Mouse (Mus musculus) T-helper 17 cell (primary cell): ENCODE measurements around the gene Nrm.

Source experiments
- in situ Hi-C, 2 experiments: fragments of 300-600 bp; cut with MboI, MseI; formaldehyde crosslinking; loops; 1 replicate in 1 of 2; 2 replicates in 1 of 2; pipeline ENCODE4 v1.15.1; 2025; ENCODE audit warnings: high pct_unique_total_duplicates in 2 of 2

The Nrm gene

DNA sequence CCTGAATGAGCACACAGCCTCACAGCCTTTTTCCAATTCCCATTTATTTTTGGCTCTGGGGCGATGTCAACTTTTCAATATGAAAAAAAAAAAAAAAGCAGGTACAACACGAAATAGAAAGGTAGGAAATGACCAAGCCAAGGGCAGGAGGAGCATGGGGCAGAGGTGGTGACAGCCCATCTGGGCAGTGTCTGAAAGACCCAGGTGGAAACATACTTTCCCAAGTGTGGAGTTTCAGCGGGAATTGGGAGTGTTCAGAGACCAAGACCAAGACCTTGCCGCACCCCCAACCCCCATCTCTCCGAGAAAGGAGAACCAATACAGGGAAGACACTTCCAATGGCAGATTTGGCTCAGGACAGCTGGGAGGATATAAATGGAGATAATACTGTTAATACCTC lies 27.2 kb upstream of the Nrm start:
- in situ Hi-C loops: loop anchor here in 1 of 2 experiments (10.0 kb wide), 1 partner anchor 281 kb away; no protein-coding TSS in a partner anchor

DNA sequence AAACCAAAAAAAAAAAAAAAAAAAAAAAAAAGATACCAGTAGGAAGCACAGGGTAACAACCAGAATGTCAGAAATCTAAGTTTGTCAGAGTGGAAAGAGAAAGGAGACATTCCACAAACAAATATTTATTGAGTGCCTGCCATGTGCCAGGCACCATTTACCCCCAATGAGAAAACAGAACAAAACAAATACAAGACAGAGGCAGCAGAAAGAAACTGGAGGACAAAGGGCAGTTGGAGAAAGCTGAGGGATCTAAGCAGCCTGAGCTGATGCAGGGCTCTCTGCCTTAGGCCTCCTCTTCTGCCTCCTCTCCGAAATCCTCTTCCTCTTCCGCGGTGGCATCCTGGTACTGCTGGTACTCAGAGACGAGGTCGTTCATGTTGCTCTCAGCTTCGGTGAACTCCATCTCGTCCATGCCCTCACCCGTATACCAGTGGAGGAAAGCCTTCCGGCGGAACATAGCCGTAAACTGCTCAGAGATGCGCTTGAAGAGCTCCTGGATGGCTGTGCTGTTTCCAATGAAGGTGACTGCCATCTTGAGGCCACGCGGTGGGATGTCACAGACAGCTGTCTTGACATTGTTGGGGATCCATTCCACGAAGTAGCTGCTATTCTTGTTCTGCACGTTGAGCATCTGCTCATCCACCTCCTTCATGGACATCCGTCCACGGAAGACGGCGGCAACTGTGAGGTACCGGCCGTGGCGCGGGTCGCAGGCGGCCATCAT lies 26.3 kb upstream of the Nrm start:
- in situ Hi-C loops: loop anchor here (5.0 to 10.0 kb wide), 2 partner anchors 37 to 280 kb away; no protein-coding TSS in a partner anchor

DNA sequence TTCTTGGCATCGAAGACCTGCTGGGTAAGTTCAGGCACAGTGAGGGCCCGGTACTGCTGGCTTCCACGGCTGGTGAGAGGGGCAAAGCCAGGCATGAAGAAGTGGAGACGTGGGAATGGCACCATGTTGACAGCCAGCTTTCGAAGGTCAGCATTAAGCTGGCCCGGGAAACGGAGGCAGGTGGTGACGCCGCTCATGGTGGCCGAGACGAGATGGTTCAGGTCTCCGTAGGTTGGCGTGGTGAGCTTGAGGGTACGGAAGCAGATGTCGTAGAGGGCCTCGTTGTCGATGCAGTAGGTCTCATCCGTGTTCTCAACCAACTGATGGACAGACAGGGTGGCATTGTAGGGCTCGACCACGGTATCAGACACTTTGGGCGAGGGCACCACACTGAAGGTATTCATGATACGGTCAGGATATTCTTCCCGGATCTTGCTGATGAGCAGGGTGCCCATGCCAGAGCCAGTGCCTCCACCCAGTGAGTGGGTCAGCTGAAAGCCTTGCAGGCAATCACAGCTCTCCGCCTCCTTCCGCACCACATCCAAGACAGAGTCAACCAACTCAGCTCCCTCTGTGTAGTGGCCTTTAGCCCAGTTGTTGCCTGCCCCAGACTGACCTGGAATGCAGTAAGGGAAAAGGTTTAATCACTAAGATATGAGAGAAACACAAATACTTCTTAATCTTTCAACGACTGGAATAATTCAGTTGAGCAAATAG lies 25.5 kb upstream of the Nrm start:
- in situ Hi-C loops: loop anchor here (5.0 to 10.0 kb wide), 2 partner anchors 37 to 279 kb away; no protein-coding TSS in a partner anchor

DNA sequence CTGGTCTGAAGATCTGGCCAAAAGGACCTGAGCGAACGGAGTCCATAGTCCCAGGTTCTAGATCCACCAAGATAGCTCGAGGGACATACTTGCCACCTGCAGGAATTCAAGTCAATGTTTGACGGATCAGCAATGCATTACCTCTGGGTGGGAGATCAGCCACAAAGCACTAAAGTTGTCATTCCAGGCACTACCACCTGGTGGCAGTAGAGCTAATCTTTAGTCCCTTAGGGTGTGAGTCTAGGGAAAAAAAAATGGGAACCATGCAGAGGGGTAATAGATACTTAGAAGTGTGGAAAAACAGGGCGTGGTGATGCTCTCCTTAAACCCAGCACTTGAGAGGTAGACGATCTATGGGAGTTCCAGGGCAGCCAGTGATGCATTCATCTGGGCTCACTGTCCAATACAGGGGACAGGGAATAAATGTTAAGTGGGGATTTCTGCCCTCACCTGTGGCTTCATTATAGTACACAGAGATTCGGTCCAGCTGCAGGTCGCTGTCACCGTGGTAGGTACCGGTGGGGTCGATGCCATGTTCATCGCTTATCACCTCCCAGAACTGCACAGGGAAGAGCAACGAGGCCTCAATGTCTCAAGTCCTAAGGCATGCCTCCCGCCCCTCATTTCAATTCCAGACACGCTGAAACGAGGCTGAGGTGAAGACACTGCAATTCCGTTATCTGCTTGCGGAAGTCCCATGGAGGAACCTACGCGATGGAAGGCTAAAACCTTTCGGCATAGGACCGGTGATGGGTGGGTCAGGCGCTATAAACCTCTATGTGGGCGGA lies 24.7 kb upstream of the Nrm start:
- in situ Hi-C loops: loop anchor here (5.0 to 10.0 kb wide), 2 partner anchors 36 to 278 kb away; no protein-coding TSS in a partner anchor

DNA sequence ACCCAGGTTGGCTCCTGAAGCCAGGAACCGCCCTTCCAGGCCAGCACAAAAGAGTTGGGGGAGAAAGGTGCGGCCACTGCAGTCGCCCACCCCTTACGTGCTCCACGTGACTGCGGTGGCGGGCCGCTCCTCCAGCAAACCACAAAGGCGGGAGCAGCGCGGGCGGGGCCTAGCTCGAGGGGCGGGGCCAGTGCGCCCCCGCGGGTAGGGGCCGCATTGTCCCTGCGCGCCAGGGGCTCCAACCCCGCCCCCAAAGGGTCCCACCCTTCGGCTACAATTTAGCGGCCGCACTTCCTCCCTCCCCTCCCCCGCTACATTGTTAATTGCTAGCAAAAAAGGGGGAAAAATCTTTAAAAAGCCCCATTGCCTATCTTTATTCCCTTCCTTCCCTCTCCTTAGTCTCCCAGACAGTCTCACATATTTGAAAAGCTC lies 24.1 kb upstream of the Nrm start:
- in situ Hi-C loops: loop anchor here (5.0 to 10.0 kb wide), 2 partner anchors 35 to 278 kb away; no protein-coding TSS in a partner anchor

DNA sequence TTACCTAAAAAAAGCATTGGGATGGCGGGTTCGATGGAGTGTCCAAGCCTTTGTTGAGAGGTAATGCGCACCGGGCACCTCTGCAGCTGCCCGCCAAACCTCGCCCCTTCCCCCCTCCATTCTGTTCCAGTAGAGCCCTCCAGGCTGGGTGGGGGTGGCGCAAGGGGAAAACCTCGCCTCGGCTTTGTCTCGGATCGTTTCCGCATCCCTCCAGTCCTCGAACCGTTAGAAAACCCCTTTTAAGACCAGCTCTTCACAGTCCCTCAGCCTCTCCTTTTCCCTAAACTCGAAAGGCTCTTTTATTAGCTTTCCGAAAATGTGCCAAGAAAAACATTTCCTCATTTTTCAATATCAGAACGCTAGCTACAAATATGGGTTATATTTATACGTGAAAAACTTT lies 23.6 kb upstream of the Nrm start:
- in situ Hi-C loops: loop anchor here (5.0 to 10.0 kb wide), 2 partner anchors 35 to 277 kb away; no protein-coding TSS in a partner anchor

DNA sequence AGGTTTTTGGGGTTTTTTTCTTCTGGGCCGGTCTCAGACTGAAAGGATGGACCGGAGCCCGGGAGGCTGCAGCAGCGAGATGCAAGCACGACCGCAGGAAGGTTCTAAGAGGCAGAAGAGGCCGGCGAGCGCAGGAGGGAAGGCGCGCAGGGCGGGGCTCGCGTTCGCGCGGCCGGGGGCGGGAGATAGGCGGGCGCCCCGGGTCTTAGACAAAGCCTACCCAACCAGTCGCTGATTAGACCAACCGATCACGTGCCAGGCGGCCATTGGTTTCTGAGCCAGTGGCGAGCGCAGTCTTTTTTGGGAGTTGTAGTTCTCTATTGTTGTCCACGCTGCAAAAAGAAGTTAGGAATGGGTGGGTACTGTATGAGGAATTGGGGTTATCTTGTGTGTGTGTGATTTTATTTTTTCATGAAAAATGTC lies 23.0 kb upstream of the Nrm start, which contains the start of gene Tubb5:
Gene Tubb5, minus strand, starts transcription at position 185 of the 423 bp plus-strand sequence.
- in situ Hi-C loops: loop anchor here (5.0 to 10.0 kb wide), 2 partner anchors 34 to 277 kb away; no protein-coding TSS in a partner anchor

DNA sequence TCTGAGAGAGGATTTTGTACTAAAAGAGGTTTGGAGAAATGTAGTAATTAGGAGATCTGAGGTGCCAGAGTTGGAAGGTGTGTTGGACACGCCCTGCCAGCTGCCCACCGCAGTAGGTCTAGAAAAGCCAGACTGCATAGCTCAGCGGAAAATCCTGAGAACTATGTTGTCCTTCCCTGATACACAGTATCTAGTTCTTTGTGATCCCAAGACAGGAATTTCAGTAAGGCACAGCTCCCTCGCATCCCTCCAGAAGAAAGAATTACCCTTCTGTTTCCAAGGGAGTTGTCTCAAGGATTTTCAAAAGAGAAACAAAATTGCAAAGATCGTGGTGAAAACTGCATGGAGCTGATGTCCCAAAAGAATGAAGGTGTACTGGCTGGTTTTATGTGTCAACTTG lies 22.5 kb upstream of the Nrm start:
- in situ Hi-C loops: loop anchor here (5.0 to 10.0 kb wide), 2 partner anchors 34 to 276 kb away; no protein-coding TSS in a partner anchor

DNA sequence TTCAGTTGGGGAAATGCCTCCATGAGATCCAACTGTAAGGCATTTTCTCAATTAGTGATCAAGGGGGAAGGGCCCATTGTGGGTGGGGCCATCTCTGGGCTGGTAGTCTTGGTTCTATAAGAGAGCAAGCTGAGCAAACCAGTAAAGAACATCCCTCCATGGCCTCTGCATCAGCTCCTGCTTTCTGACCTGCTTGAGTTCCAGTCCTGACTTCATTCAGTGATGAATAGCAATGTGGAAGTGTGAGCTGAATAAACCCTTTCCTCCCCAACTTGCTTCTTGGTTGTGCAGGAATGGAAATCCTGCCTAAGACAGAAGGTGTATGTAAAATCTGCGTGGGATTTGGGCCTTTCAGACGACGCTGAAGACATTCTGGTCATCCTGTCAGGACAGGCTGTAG lies 22.1 kb upstream of the Nrm start:
- in situ Hi-C loops: loop anchor here (5.0 to 10.0 kb wide), 2 partner anchors 33 to 276 kb away; no protein-coding TSS in a partner anchor

DNA sequence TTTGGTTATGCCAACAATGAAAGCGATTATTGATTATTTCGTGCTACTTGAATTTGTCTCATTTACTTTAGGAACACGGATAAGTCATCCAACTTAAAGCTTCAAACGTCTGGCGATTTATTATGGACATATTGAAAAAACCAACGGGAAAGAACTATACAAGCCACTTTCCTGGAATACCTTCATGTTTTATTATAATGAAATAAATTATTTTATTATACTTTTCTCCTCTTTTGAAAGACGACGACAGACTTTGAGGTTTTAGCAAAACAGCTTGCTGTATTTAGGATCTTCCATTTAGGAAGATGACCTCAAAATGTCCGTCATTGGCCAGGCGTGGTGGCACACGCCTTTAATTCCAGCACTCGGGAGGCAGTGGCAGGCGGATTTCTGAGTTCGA lies 20.6 kb upstream of the Nrm start:
- in situ Hi-C loops: no loop called here

DNA sequence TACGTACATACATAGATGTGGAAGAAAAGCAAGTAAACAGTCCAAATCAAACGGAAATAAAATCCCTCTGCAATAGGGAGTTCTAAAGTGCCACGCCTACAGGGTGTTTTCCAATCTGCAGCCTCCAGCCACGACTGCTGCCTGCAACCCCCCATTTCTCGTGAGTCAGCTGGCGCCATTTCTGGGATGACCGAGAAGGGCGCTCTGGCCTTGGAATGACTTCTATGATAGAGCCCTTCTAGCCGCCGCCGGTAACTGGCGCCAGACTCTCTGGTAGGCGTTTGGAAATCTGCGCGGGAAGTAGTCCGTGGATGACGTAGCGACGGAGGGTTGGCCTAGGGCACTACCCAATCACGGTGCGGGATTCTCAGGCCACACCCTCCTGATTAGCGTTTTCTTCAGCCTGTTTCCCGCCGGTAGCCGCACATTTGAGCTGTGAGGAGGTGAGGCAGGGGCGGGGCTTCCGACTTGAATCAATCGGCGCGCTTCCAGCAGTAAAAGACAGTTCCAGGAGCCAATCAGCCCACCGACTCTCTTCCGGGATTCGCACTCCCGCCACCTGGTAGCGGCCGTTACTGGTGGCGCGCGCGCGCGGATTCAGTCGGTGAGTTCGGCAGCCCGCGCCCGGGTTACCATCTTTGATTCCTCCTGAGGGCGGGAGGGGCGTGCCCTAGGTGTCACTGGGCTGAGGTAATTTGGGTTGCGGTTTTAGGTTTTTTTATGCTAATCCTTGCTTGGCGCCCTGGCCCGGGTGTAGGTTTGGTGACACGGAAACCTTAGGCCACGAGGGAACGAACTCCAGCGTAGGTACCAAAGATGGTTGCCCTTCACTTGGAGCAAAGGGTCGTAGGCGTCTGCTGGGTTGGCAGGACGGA lies 19.8 kb upstream of the Nrm start, which contains the start of gene Mdc1:
Gene Mdc1, plus strand, starts transcription at position 440 of the 875 bp plus-strand sequence.
- in situ Hi-C loops: no loop called here

DNA sequence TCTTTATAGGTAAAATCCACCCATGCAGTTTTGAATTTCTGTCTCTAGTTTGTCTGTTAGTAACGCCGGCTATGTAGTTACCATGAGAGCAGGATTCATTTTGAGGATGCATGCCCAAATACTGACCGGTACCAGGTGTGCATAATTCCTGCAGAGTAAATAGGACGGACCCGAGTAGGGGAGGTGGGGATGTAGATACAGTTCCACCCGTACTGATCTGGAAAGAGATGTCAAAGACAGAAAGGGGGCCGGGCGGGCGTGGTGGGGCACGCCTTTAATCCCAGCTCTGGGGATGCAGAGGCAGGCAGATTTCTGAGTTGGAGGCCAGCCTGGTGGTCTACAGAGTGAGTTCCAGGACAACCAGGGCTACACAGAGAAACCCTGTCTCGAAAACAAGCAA lies 19.1 kb upstream of the Nrm start:
- in situ Hi-C loops: no loop called here

DNA sequence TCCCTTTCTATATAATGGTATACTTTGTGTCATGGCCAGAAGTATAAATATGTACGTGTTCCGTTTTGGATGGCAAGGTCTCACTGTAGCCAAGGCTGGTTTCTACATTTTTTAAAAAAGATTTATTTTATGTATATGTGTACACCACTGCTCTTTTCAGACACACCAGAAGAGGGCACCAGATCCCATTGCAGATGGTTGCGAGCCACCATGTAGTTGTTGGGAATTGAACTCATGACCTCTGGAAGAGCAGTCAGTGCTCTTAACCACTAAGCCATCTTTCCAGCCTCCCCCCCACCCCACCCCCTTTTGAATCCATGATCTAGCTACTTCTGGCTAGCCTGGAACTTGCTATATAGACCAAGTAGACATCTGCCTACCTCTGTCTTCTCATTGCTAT lies 17.6 kb upstream of the Nrm start:
- in situ Hi-C loops: no loop called here

DNA sequence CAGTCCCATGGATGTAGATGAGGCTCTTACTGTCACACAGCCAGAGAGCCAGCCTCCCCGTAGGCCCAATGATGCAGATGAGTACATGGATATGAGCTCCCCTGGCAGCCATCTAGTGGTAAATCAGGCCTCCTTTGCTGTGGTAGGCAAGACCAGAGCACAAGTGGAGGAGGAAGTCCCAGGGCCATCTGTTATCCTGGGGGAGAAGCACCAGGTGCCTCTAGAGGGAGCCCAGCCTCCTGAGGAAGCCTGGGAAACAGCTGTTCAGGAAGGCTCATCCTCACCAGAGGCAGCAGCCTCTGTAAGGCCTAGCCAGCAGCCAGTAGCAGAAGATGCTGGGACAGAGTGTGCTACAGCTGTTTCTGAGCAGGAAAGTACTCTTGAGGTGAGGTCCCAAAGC lies 13.0 kb upstream of the Nrm start:
- in situ Hi-C loops: no loop called here

DNA sequence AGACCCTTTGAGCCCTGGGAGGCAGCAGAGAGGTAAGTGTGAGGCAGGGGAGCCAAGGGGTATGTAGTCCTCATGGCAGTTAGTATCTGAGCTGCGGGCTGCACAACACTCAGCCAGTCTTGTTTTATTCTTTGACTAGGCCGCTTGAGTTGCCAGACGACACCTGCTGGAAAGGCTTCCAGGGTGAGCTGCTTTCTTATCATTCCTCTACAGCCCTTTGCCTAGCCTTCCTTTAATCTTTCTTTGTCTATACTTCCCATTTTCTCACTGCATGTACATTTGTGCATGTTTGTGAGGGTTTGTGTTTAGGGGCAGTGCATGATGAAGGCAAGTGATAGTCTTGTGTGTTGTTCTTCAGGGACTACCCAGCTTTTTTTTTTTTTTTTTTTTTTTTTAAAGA lies 10.1 kb upstream of the Nrm start:
- in situ Hi-C loops: loop anchor here in 1 of 2 experiments (10.0 kb wide), 1 partner anchor 796 kb away; the partner anchor contains the start of gene Ddah2

DNA sequence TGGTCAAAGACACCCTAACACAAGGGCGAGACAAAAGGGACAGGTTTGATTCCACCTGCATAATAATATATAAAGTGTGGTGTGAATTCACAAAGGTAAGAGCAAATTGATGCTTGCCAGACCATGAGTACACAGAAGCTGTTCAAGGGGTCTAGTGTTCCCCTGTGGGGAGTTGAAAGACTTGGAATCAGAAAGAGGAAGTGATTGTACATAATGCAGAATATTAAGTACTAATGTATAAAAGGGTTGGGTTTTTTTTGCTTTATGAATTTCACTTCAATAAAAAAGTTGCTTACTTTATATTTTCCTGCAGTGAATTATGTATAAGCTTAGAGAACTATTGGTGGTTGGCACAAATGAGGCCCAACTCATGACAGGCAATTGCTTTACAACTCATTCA lies 1.7 kb upstream of the Nrm start:
- in situ Hi-C loops: loop anchor here in 1 of 2 experiments (10.0 kb wide), 1 partner anchor 805 kb away; the partner anchor contains the start of gene Ddah2

DNA sequence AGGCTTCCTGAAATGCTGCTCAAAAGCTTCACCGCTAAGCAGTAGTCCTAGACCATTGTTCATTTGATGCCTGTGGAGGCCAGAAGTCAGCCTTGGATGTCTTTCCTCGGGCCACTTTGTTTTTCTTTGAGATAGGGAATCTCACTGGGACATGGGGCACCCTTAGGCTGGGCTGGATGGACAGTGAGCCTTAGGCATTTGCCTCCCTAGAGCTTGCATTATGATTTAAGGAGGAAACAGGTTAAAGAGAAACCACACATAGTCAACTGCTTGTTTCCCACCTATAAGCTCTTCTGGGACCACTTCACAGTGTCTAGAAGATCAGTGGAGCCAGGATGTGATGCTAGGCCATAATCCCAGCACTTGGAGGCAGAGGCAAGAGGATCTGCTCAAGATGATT lies 1.3 kb upstream of the Nrm start:
- in situ Hi-C loops: loop anchor here in 1 of 2 experiments (10.0 kb wide), 1 partner anchor 805 kb away; the partner anchor contains the start of gene Ddah2

DNA sequence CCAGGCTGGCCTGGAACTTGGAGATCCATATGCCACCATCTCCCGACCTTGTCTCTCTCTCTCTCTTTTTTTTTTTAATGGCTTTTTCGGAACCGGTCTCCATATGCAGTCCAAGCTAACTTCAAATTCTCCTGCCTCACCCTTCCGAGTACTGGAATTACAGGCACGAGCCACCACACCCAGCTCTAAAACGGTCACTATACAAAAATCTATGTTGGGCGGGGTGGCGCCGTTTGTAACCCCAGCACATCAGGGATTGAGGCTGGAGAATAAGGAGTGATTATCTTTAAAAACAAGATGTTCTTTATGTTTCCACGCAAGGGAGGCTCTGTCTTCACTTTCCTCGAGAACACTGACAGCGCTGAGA lies 304 bp upstream of the Nrm start:
- in situ Hi-C loops: no loop called here

DNA sequence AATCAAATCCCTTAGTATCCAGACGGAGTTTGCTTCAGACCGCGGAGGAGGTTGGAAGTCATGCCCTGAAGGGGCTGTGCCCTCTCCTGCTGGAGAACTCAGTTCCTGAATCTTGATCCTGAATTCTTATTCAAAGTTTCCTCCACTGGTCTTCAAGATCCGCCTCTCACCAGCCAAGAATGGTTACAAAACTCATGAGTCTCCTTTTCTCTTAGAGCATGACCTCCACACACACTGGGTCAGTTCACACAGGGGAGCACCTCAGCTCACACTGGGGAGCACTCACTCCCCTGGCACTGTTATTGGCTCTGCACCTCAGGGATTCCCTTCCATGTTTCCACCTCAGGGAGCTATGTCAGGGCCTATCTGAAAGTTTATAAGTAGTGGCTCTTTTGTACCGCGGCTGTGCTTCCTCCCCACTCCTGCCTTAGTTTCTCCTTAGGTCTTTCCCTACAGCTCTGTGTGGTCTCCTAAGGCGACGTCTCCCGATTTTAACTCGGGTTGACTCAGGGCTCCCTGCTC lies 3.8 kb downstream of the Nrm start:
- in situ Hi-C loops: loop anchor here in 1 of 2 experiments (5.0 kb wide), 1 partner anchor 38 kb away; no protein-coding TSS in a partner anchor
